Mouse (Mus musculus): ENCODE data around the gene Aplnr.

GRCm38 (mm10) chr2:85167624-85168023 lies 31.6 kb downstream of the Aplnr start:
- TF ChIP-seq CTCF (IDR thresholded peaks at IDR 0.05; ENCODE audit: control insufficient read depth, insufficient read depth, insufficient read length): no peak
- no peak for TF ChIP-seq MAX (IDR thresholded peaks at IDR 0.05)
- TF ChIP-seq USF1 (IDR thresholded peaks at IDR 0.05; ENCODE audit: low read depth): no peak
